Mouse (Mus musculus) MN1 (cell line): Measurements from ENCODE around the gene Wdr13.
"Not testable (repeated sequence)": the region's sequence is repeated elsewhere in the genome, so short reads cannot be mapped to it uniquely, and the experiment has no call there.

Experiments
- DNase-seq: peaks from one replicate; pipeline ENCODE4 v3.0.0-alpha.2; 2016; ENCODE audit warnings: low spot score

The Wdr13 gene

DNA sequence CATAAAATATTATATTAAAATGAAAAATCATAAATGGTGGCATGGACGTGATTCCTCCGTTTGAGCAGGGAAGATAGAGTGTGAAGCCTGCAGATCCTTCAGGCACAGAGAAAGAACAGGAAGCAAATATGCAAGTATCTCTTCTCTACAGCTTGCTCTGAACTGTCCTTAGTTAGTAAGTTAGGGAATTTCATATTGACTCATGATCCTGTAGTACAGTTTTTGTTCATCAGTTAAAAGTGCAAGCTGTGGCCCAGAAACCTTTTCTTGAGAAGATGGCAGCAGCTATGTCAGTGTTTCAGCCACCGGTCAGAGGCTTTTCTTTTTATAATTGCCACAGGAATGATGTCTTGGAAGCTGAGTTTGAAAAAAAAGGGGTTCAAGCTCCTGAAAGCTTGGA lies 27.7 kb downstream of the Wdr13 start:
- DNase-seq, result no peak

DNA sequence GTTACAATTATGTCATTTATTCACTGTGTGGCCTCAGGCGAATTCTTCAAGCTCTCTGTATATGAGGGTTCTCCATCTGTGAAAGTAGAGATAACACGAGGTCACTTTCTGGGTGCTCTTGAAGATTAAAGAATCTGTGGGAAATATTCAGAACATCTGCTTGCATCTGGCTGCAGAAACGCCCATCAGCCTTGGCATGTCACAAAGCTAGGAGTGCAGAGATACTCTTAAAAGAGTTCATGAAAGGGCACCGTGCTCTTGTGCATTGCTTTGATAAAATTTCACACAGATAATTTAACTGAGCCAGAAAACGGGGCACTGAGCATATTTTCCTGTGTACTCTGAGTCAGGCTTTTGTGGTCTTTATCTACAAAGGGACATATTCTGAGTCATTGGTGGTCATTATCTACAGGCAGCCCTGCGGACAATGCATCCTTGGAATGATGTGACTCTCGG lies 30.5 kb downstream of the Wdr13 start:
- DNase-seq, result no peak

DNA sequence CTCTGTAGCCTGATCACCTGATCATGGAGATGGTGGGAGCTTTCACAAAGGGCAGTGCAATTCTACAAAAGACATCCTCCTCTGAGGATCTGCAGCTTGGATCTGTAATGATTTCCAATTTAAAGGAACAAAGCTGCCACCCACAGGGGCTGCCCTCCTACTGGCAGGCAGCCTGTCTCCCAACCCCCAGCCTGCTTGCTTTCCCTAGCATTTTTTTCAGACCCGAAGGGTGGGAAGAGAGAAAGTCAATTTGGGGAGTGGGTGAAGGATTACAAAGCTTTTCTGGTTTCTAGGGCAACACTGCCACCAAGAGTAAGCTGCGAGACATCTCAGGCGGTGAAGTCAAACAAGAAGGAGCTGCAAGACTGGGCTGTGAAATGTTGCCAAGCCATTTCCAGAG lies 31.7 kb downstream of the Wdr13 start:
- DNase-seq, result peak; percentile 83

DNA sequence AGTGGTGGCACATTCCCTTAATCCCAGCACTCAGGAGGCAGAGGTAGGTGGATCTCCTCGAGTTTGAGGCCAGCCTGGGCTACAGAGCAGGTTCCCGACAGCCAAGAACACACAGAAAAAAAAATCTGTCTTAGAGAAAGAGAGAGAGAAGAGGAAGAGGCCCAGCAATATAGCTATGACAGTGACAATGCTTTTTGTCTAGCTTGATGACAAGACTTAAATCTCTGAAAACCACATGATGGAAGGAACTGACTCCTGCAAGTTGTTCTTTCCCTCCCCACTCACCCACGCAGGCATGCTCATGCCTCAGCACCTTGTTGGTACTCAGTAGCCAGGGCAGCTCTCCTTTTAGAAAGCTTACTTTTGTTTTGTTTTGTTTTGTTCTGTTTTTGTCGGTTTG lies 33.3 kb downstream of the Wdr13 start:
- no peak for DNase-seq

DNA sequence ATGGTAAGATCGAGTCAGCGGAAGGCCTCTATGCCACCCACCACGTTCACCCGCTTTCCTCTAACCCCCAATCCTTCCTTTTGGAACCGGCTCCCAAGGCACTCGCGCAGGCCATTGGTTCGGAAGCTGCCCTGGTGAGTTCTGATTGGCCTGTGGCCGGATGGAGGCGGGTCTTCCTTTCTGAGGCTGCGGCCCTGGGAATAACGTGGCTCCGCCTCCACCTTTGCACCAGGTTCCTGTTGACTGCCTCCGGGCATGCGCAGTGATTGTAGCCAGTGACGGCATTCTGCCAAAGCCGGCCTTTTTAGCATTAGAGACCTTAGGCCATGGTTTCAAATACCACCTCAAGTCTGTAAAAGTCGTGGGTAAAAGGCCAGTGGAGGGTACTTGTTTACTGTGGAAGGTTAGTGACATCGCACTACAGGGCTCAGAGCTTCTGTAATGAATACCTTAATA lies 35.9 kb downstream of the Wdr13 start:
- peak; percentile 98 for DNase-seq

DNA sequence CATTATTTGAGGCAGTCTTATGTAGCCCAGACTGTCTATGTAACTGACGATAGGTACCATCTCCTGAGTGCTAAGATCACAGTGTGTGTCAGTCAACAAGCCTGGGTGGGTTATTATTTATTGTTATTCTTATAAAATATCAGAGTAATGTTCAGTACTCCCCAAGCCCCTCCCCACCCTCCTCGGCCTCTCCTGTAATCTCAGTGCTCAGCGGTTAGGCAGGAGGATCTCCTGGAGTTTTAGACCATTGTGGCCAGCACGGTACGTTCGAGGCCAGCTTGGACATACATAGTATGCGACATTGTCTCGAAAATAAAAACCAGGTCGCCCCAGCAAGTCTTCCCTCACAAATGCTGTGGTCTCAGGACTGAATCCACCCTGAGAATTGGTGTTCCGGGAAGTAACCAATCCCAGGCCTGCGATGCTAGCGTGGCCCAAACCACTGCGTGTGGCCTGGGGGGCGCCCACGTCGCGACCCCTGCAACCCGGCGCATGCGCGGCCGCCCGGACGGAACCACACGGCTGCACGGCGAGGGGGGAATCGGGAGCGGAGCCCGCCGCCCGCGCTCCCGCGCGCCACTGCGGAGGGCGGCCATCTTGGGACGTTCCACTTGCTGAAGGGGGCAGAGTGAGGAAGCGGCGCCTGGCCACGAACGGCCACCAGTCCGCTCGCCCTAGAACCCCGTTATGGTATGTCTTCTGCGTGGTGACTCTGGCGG lies 36.5 kb downstream of the Wdr13 start:
- DNase-seq, result not testable (repeated sequence)

DNA sequence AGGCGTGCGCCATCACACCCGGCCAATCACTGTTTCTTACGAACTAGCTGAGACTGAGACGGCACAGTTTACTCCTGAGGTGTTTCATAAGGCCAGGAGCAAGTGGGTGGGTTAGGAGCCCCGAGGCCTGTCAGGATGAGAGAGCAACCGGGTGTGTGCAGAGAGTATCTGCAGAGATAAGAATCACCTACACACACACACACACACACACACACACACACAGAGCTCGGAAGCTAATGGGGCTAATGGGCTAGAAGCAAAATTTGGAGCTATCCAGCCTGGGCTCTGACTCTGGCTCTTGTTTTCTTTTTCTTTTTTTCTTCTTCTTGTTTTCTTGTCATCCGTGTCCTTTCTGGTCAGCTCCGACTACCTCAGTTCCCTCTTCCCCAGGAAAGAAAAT lies 37.1 kb downstream of the Wdr13 start:
- peak; percentile 44 for DNase-seq

DNA sequence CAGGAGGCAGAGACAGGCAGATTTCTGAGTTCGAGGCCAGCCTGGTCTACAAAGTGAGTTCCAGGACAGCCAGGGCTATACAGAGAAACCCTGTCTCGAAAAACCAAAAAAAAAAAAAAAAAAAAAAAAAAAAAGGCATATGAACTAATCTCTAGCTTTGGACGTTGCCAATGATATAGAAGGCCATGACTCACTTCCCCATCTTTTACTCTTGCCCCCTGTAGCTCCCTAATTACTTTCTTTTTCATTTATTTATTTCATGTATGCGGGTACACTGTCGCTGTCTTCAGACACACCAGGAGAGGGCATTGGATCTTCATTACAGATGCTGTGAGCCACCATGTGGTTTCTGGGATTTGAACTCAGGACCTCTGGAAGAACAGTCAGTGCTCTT lies 41.7 kb downstream of the Wdr13 start:
- DNase-seq, result not testable (repeated sequence)

DNA sequence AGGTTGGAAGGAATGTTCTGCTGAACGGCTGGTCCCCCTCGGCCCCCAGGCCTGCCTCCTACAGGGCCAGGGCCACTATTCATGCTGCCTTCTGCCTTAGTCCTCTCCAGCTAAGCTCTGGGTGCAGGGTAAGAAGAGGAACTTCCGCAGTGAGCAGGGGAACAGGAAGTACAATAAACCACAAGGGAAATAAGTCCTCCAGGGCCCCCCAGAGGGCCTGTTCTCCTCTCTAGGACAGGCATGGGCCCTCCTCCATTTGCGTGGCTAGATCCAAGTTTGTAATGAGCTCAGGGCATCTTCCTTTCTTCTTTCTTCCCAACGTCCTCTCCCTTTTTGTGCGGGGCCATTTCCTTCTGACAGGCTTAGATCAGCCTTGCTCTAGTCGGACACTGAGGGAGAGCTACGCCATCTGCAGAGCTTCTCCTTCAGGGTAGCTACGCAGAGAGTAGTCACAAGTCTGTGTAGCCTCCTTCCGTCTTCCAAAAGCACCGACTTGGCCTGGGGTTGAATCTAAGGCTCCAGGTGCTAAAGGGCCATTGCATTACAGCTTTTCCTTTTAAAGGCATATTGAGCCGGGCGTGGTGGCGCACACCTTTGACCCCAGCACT lies 42.2 kb downstream of the Wdr13 start, which contains the start of gene Was:
Gene Was (minus strand): TSS at position 153 of the 608 bp plus-strand sequence.
- DNase-seq, result no peak

DNA sequence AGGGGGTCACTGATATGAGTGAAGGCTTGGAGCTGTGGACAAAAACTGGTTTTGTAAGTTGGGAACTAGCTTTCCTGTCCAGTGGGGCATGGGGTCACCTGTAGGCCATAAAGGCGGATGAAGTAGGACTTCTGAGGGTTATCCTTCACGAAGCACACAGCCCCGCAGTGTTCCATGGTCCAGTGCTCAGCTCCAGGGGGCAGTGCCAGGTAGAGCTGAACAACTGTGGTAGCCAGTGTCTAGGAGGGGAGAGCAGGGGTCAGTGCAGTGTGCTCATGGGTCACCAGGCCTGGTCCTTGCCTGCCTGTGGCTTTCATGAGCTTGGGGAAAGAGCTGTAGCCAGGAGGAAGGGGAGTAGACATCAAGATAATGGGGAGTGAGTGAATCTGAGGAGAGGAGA lies 42.9 kb downstream of the Wdr13 start:
- DNase-seq, result no peak

DNA sequence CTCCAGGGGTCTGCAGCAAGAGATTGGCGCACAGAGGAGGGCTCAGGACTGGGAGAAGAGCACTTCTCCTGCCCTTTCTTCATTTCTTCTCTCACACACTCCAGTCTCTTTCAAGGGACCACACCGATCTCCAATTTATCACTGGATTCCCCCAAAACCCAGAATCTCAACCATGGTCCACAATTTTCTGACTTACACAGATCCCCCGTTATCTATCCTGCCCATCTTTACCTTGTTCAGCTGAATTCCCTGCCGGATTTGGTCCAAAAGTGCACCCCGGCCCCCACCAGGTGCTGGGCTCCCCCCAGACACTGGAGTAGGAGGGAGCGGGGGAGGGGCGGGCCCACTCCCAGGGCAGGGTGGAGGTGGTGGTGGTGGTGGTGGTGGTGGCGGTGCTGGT lies 47.1 kb downstream of the Wdr13 start:
- no peak for DNase-seq

DNA sequence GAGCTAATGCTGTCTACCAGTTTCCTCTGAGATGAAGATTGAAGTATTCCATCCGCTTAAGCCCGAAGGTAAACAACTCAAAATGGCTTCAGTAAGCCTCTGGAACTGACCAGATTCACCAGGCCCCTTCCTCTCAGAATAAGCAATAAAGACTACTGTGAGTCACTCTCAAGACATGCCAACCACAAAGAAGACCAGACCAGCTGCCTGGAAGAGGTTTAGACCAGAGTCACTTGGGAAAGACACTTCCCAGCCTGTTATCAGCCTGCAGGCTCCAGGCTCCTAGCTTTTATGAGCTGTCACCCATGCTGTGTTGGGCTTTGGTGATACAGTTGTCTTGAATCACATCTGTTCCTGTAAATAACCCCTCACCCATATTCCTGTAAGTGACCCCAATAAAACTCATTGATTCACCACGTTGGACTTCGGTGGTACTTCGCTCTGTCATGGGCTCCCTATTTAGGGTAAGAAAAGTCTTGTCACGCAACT lies 47.9 kb downstream of the Wdr13 start:
- DNase-seq, result peak; percentile 60

DNA sequence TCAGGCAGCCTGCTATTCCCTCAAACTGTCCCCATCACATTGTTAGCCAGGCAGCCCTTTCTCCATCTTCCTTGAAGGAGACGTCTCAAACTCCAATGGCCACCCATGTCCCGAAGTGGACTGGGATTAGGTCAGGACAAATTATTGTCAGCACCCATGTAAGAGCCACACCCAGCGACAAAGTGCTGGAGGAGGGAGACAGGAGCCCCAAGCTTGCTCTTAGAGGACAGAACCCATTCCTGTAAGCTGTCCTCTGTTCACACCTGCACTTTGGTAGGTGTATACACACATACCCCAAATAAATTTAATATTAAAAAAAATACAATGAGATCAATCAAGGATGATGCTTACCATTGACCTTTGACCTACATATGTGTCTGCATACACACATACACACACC lies 57.6 kb downstream of the Wdr13 start:
- no peak for DNase-seq

DNA sequence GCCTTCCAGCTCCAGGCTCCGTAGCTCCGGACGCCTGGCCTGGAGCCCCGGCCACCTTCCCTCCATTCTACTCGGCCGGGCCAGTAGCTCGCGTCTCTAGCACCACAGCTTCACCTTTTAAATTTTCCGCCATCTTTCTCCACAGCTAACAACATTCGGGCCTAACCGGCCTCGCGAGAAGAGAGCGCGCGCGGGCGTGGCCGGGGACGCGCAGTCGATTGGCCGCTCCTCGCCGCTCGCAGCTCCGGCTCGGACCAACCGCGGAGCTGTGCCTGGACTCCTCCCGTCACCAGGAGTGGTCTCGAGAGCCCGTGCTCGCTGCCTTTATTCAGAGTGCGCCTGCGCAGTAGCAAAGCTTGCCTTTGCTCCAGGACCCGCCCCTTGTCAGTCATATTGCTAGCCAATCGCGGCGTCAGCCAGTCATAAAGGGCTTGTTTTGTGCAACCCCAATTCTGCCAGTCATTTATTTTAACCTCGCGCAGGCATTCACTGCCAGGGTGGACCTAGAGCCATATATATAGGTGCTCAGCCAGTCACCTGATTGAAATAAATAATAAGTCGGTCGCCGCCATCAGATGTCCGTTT lies 58.2 kb downstream of the Wdr13 start, which contains the start of gene Suv39h1:
Gene Suv39h1 (minus strand): TSS at position 331 of the 585 bp plus-strand sequence.
- peak; percentile 98 for DNase-seq

DNA sequence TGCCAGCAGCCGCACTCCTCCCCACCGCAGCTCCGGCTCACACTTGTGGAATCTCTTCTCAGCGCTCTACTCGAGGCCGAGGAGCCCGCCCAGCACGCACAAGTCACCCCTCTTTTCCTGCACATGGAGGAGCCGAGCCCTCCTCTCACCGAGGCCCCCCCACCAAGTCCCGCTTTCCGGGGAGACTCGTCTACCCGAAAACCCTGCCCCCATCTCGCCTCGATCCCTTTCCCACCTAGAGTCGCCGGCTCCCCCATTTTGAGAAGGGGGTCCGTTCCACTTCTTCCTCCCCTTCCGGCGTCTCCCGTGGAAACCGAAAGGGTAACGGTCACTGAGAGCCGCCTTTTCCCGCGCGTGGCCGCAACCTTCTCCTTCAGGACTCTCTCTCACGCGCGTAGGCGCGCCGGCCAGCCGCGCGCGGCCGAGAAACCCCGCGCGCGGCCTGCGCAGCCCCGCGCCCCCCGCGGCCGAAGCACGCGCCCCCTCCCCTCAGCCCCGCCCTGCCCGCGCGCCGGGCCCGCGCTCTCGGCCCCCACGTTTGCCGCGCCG lies 58.7 kb downstream of the Wdr13 start:
- DNase-seq, result peak; percentile 49
